Mouse (Mus musculus) telencephalon, adult 2 months (tissue): ENCODE results near the gene Gjd2.

Experiments used
- DNase-seq: peaks from one replicate; pipeline ENCODE4 v3.0.0-alpha.2; 2011; ENCODE audit warnings: low read depth, low spot score

The Gjd2 gene

DNA sequence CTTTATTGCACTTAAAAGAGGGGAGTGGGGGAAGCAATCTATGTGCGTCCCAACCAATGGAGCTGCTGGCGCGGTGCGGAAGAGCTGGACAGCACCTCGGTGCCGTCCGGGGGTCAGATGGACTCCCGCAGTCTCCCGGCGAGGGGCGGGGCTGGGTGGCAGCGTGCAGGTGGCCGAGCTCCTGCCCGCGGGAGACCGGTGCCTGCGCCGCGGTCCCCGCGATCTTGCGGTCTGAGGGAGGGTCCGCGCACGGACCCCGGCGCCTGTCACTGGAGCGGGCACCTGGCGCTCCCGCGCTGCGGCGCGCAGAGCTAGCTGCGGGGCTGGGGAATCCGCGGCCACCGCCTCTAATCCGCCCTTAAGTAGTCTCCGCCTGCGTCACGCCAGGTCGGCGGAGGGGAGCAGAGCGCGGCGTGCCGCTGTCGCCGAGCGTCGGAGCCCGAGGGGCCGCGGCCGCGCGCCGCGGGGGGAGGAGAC lies at the start of gene Gjd2:
Gjd2 (minus strand) TSS at position 325 of the 477 bp plus-strand sequence.
- DNase-seq: no peak

DNA sequence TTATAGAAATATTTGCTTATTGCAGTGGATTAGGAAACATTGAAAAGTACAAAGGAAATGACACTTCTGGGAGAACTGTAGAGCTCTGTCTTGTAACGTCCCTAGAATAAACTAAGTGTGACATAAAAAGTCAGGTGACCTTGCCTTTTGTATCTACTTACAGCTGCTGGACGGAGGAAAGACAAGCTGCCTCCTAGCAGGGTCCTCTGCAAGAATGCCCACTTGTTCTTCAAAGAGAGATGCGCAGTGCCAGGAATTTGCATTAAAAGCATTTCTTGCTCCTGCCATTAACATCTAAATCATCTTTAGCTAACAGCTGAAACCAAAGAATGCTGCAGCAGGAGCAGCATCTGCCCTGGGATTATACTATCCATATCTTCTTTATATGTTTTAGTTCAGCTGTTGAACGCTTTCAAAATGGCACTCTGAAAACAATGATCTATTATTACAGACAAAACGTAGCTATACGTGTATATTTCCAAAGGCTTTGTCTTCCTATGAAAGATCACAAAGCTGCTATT lies 46.7 kb upstream of the Gjd2 start:
- no peak for DNase-seq

DNA sequence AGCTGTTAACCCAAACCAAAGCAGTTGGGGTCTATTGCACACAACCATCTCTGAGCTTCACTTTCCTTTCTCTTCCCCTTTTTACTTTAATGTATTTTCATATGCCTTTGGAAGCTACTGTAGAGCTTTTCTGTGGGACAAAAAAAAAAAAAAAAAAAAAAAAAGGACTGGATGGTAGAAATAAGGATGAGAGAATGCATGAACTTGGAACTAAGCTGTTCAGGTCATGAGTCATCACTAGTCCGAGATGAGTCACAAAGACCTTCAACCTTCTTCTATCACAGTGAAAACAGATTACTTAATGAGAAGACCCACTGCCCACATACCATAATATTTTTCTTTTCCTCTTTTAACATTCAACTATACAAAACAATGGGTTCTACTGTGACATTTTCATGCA lies 46.2 kb upstream of the Gjd2 start:
- DNase-seq: no peak

DNA sequence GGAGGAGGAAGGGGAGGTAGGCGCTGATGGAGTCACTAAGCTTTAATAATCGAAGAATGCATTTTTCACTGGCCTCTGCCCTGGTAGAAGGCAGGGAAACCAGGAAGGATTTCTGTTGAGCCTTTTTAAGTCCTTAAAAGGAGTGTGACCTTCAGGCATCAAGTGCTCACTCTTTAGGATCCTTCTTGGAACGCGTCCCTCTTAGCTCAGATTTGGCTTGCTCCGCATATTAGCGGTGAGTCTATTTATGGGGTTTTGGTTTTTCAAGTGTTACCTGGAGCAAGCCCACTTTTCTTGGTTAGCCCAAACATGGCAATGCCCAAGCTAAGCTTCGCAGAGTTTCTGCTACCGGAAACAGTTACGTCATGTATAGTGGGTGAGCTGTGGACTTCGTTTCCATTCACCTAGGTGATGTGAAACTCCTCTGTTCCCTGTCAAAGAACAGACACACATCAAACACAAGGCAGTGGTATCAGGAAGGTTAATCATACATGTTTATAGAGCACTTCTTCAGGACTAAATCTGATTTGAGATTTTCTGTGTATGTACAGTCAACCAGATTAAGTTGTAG lies 44.9 kb upstream of the Gjd2 start:
- no peak for DNase-seq

DNA sequence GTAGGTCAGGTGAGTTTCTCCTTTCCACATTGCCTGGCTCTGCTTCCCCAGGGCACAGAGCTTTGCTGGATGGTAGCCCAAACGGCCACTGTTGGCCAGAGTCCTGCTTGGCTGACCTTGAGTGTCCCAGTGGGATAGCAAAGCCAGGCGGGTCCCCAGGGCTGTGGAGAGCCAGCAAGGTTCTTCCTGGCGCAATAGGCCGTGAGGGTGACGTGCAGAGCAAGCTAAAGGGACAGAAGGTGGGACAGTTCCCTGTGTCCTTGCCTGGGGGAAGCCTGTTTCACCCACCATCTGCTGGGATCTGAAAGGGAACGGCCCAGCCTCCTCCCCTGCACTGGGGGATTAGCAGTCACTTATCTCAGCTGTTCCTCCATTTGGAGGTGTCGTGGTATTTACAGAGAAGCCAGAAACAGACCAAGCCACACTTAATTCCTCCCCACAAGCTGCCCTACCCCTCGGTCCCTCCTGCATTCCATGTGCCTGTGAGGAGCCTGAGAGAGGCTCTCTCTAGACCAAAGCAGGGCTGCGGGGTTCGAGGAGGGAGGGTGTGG lies 44.0 kb upstream of the Gjd2 start:
- no peak for DNase-seq

DNA sequence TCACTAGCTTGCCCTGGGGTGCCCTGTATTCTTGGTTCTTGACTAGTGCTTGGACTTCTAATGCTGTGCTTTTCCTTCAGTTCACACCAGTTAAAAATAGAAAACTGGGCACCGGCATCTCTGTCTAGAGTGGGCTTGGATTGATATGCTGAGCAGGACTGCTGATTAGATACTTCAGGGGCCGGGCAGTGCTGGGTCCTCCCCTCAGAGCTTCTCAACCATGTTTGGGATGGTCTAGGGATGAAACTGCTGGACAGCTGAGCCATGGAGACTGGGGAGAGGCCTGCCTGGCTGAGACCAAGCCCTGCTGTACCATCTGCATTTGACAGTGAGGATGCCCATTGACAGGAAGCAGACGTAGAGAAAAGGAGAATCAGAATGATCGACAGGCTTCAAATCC lies 40.7 kb upstream of the Gjd2 start:
- DNase-seq: no peak

DNA sequence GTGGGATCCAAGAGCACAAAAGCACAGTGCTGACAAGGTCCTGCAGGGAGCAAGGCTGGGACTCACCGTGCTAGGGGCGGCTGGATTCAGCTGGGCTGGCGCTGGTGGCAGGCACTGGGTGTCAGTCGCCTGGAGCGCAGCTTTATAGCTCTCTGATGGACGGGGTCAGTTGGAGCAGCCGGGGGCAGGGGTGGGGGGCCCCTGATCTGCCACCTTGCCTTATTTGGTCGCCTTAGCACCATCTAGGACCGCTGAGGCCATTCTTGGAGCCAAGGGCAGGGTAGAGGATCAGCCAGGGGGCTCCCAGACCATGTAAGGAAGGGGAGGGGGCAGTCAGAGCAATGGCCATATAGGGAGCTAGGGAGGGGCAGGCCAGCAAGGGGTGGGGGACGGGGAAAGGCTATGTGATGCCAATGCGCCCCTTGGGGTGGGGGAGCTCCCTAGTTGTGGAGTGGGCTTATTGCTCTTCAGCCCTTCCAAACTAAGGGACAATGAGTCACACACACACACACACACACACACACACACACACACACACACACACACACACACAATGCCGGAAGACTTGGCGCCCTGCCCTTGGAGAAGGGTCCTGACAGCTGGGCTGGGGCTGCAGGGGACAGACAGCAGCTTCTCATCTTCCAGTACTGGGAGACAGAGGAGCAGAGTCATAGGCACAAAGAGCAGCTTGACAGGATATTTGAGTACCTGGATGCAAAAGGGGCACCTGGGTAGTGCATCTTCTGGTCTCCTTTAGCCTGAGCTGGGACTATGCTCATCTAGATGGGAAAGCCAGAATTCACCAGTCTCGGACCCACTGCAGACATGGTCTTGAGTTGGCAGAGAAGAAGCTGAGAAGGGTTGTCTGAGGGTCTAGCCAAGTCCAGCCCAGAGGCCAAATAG lies 39.5 kb upstream of the Gjd2 start, which contains the start of gene Actc1:
Actc1 (minus strand) TSS at position 853 of the 903 bp plus-strand sequence.
- no peak for DNase-seq

DNA sequence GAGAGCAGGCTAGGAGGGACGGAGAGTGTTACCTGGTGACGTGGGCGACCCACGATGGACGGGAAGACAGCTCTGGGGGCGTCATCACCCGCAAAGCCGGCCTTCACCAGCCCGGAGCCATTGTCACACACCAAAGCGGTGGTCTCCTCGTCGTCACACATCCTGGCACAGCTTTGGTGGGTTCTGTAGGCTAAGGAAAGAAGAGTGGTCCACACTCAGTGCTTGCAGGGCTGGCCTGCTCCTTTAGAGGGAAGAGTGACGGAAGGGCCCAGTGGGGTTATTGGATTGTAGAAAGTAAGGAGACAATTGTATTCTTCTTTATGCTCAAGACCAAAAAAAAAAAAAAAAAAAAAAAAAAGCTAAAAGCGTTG lies 38.4 kb upstream of the Gjd2 start:
- no peak for DNase-seq

DNA sequence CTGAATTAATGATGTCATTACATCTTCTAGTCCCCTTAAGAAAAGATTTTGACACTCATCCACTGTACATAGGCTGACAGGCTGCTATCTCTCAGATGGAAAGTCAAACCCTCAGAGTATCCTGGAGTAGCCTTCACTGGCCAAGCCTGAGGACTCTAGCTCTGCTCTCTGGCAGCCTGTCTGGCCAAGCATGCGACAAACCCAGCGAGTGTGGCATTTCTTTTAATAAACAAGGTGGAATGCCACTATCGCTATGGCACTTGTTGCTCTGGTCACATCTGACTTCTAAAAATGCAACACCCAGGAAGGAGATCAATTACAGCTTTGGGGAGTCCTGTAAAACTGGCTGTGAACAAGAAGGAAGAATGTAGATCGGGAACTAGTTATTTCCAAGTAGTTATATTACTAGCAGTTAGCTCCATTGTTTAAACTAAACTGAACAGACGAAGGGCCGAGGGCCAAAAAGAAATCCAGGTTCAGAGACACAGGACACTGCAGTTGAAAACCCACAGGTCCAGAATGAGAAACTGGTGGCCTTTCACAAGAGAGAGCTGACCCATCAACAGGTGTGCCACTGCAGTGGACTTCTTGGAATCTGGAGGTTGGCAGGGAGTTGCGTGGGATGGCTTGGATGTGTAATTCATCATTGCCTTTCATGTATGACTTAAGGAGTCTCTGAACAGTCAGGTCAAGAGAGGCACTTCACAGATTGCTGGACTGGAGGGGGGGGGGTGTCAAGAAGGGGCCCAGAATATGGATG lies 37.9 kb upstream of the Gjd2 start:
- no peak for DNase-seq

DNA sequence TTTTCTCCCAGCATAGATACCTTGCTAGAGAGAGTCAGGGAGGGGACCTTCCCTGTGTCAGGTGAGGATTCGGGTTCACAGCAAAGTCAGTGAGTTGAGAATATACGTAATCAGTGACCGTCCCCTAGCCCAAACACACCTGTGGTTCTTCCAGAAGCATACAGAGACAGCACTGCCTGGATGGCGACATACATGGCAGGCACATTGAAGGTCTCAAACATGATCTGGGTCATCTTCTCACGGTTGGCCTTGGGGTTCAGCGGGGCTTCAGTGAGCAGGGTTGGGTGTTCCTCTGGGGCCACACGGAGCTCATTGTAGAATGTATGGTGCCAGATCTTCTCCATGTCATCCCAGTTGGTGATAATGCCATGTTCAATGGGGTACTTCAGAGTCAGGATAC lies 36.7 kb upstream of the Gjd2 start:
- no peak for DNase-seq

DNA sequence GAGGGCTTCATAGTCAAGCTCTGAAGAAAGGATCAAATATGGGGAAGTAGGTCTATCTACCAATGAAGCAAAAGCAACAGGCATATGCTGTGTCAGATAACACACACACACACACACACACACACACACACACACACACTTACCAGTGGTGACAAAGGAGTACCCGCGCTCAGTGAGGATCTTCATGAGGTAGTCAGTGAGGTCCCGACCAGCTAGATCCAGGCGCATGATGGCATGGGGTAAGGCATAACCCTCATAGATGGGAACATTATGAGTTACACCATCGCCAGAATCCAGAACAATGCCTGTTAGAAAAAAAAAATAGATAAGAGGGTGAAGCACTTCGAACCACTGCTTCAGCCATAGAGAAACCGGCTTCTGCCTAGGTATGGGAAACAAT lies 36.0 kb upstream of the Gjd2 start:
- DNase-seq: no peak

DNA sequence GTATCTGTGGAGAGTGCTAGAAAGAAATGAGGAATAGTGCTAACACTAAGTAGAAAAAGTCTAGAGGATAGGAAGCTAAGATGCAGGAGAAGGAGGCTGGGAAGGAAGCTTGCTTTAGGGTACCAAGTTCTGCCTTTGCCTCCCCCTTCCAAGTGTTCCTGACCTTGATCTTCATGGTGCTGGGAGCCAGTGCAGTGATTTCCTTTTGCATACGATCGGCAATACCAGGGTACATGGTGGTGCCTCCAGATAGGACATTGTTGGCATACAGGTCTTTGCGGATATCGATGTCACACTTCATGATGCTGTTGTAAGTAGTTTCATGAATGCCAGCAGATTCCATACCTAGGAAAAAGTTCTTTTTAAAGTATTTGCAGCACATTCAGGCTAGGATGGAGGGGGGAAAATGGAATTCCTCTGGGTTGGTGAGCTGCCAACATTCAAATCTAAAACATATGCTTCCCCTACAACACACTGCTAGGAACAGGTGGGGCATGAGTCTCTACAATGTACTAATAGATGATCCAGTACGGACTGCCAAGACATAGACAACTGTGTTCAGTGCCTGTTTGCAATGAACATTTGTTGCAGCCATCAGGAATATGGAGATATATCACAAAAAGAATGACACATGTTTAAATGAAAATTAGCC lies 34.7 kb upstream of the Gjd2 start:
- DNase-seq: peak; percentile 9

DNA sequence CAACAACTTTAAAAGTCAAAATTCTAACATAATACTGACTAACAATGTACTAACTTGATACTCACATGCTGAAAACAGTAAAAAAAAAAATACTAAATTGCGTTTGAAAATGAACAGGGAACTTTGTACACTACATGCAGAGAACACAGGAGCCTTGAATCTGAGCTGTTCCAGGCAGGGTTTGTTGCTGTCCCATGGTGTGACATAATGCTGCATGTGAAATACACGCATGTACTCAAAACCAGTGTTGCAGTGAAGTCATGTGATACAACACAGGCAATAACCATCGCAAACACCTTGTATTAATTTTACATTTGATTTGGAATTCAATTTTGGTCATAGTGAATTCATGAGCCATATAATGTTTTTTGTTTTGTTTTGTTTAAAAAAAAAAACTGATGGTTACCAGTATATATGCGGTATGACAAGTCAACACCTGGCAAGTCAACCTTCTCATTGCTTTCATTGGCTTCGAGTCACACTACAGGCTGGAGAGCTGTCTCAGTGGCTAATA lies 32.8 kb upstream of the Gjd2 start:
- no peak for DNase-seq

DNA sequence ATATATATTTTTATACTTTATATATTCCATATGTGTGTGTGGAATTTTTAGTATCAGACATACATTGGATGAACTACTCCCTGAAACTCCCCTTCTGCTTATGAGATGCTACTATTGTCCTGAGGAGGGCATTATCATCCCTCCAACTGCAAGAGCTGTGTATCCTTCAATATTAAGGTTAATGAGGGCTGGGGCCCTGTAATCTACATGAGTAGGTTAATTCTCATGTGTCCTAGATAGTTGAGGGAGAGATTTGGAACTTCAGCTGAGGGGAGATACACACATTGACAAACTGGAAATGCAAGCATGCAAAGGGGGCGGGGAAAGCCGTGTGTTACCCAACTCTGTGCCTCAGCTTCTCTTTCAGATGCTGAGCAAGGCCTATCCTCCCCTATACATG lies 24.5 kb upstream of the Gjd2 start:
- DNase-seq: no peak

DNA sequence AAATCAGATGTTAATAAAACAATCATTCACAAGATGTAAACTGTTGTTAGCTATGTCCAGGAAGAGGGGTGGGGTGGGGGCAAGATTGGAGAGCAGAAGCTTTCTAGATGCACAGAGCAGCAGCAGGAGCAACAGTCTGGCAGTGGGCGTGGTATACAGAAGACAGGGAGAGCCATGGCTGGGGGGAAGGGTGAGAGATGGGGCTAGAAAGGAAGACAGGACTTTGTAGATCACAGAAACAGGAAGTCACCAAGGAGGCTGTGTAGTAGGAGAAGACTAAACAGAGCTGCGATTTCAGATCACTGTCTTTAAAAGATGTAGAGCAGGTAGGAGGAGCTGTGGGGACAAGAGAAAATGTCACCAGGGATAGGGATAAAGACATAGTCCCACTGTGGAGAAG lies 18.8 kb upstream of the Gjd2 start:
- no peak for DNase-seq

DNA sequence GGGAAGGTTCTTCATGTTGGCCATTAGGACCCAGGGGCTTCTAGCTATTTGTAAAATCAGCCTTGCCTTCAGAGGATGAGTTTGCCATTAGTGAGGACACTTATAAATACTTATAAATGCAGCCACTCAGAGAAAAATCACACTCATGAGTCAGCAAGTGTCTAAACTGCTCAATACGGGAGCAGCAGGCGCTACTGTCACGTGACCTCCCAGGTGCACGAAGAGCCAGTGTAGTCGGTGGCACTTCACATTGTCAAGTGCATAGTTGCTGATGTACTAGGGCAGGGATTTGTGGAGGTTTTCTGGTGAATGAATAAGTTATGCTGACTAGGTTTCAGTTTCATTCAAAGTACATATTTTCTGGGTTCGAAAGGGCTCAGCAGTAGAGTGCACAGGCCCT lies 10.0 kb upstream of the Gjd2 start:
- no peak for DNase-seq

DNA sequence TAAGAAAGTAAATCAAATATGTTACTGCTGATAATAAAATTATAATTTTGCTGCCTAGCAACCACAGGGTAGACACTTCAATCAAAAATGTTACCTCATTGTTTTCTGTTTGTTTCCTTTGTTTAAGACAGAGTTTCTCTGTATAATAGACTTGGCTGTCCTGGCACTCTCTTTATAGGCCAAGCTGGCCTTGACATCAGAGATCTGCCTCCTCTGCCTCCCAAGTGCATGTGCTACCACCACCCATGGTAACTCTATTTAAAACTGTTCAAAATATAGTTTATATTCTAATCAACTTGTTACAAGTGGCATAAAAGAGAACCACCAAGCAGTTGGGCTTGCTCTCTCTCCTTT lies 6.8 kb upstream of the Gjd2 start:
- DNase-seq: no peak

DNA sequence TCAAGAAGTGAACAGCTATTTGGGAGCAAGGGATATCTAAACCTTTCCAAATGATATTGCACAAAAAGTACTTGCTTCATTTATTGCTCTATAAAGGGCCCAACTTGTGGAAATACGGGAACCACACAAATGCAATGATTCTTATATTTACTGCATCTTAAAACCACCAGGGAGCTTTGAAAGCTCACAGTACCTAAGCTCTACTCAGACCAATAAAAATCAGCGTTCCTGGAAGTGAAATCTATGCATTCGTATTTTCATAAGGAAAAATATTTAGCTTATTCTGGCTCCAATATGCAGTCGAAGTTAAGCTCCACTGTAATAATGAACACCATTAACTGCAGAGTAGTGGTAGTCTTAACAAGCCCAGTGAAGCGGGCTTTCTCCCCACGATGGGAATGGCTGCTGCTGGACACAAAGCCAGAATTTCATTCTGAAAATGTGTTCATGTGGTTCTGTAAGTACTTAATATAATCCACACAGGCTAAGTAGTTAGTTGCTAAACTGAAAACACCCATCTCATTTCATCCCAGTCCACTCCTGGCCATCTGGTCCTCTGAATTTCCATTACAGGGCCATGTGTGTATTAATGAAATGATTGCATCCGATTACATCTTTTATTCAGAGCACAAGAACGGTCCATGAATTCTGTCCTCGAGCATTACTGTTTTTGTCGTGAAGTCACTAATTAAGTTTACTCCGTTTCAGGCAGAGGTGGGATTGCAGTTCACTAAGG lies 6.2 kb upstream of the Gjd2 start:
- no peak for DNase-seq

DNA sequence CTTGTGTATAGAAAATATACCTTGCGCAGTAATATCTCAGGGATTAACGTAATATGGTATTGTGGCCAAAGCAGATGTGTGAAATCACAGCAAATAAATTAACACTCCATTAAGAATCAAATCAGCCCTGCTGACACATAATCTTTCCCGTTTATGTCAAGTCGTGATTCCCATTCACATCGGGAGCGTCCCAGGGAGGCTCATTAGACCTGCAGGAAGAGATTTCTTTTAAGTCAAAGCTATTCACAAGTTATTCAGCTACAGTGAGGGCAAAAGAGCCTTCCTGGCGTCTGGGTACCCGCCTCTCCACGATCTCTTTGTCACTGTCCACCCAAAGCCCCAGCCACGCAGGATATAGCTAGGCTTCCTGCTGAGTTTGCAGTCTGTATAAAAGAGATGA lies 4.7 kb upstream of the Gjd2 start:
- no peak for DNase-seq

DNA sequence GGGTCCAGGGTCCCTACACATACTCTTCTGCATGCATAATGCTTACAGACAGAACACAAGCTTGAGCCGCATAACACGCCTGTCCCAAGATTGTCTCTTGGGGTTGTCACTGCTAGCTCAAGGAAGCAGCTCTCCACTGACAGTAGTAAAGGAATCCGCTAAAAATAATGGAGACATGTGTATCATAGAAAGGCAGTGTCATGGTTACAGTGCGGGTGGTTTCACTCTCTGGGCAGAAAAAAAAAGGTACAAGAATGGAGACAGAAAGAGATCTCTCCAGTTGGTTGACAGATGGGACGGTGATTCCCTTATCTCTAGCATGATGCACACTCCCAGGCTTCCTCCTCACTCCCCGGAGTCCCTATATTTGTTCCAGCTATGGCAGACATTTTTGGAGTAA lies 1.4 kb upstream of the Gjd2 start:
- DNase-seq: no peak

DNA sequence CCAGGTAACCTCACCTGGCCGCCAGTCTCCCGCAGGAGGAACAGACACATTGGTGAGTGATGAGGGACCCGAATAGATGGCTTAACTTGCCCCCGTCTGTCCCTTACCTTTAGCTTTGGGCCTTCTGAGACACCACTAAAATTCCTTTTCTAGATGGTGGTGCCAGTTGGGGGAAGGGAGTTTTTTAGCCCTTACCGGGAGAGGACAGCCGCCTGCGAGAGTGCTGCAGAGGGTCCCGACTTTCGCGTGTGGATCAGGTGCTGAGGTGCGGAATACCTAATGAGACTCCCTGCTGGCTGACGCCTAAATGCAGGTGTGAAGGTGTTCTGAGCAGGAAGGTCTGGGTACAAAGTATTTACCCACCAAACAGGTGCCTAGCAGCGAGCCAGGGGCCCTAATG lies 427 bp upstream of the Gjd2 start:
- no peak for DNase-seq
